Mouse (Mus musculus) CH12.LX (cell line): Measurements from ENCODE around the gene Abcb10.

Experiments
- CTCF ChIP-seq, 2 experiments: IDR thresholded peaks in 1 of 2; conservative IDR thresholded peaks in 1 of 2; 2 replicates each; pipeline ENCODE4 v1.5.1; 2011 to 2012; ENCODE audit warnings: low read depth in 2 of 2, low read length in 2 of 2, improper control_type of control experiment in 1 of 2, inconsistent platforms in 1 of 2, mild to moderate bottlenecking in 1 of 2, moderate library complexity in 1 of 2
- MAX ChIP-seq: IDR thresholded peaks from 2 replicates; pipeline ENCODE4 v1.6.1; 2011; ENCODE audit warnings: low read length, improper control_type of control experiment
- MEF2A ChIP-seq: IDR thresholded peaks from 2 replicates; pipeline ENCODE4 v1.6.1; 2014; ENCODE audit warnings: low read depth, mild to moderate bottlenecking, inconsistent platforms, low read length, improper control_type of control experiment, borderline replicate concordance
- MYC ChIP-seq: IDR thresholded peaks from 2 replicates; pipeline ENCODE4 v1.6.1; 2011; ENCODE audit warnings: low read depth, mild to moderate bottlenecking, improper control_type of control experiment, low read length
- POLR2A ChIP-seq: IDR thresholded peaks from 2 replicates; pipeline ENCODE4 v1.6.1; 2011; ENCODE audit warnings: low read depth, mild to moderate bottlenecking, improper control_type of control experiment, low read length
- SIN3A ChIP-seq: IDR thresholded peaks from 2 replicates; pipeline ENCODE4 v1.6.1; 2012; ENCODE audit warnings: low read length, improper control_type of control experiment, inconsistent platforms
- TBP ChIP-seq: conservative IDR thresholded peaks from 2 replicates; pipeline ENCODE4 v1.6.1; 2011; ENCODE audit warnings: low read depth, low read length, improper control_type of control experiment
- USF1 ChIP-seq: IDR thresholded peaks from 2 replicates; pipeline ENCODE4 v1.6.1; 2014; ENCODE audit warnings: low read depth, mild to moderate bottlenecking, inconsistent platforms, low read length, improper control_type of control experiment
- USF2 ChIP-seq: conservative IDR thresholded peaks from 2 replicates; pipeline ENCODE4 v1.6.1; 2011; ENCODE audit warnings: low read depth, low read length, improper control_type of control experiment
- ZNF384 ChIP-seq: IDR thresholded peaks from 2 replicates; pipeline ENCODE4 v1.6.1; 2012; ENCODE audit warnings: low read depth, low read length, improper control_type of control experiment, inconsistent platforms

DNA sequence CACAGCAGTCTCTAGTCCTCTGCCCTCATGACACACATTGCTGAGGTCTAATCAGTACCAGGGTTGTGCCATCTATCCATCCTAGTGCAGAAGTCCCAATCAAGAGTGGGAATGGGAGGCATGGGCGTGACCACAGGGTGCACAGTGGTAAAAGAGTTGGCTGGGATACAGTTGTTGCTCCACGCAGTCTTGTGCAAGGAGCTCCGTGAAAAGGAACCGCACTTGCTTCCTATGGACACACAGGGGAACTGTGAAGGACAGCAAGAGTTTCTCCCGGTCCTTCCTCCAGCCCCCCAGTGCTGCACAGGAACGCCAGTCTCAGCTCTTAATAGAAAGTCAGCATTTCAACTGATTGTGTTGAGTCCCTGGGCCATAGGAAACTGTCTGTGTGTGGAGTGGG lies 23.4 kb downstream of the Abcb10 start:
- TF ChIP-seq USF2 (no peak), USF1 (no peak), MEF2A (no peak), TBP (no peak), MAX (no peak), MYC (no peak), CTCF (conservative IDR thresholded peaks at IDR 0.05 in 1 of 2, IDR thresholded peaks at IDR 0.05 in 1 of 2; ENCODE audit: low read depth in 2 of 2, low read length in 2 of 2) (no peak), ZNF384 (no peak), POLR2A (no peak), SIN3A (no peak)
